ENCODE assay signal across 7 mouse cellular contexts in the genomic region with DNA sequence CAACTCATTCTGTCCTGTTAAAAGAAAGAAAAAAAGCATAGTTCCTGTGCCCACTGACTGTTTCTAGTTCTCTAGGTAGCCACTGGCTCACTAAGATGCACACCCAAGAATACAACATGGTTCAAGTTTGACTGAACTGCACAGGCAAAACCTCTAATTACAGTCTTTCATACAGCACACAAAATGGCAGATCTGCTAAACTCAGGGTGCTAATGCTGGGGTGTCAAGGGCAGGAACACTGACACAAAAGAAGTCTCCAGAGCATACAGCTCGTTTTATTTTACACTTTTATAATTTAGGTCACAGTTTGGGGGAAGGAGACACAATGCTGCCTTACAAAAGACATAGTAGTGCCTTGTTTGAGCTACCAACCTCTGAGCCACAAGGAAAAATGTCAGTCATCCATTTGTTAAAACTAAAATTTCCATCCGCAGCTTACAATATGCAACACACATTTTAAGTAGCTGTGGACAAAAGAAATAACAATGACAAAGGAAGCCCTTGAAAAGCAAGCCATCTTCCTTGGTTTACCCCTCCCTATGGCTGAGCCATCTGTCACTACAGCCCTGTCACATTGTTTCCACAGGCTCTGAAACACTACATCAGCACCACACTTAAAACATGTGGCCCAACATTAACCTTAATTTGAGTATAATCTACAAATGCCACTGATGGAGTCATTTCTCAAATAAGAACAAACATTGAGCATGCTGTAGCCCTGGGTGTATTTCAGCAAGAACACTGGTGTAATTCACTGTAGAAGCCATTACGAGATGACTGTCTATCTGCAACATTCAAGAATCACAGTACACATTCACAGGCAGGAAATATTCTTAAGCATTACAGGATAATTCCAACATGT. TPM values are rescaled to one million over a fixed set of nuclear protein-coding genes. Genes with fewer than 3 reads are reported as not detected.
A peak's percentile ranks its signal among the peaks of the same experiment; 100 is the strongest.
DNase-seq lines count a peak whose midpoint lies in the region; ATAC-seq and TF ChIP-seq lines count a peak whose summit lies in the region.

No protein-coding gene starts in this region.

- no peak for TF ChIP-seq CTCF in ES-Bruce4 (IDR thresholded peaks at IDR 0.05; ENCODE audit: low read depth, low read length)

- H3K9ac ChIP-seq in ES-Bruce4 (ENCODE audit: low read depth, poor library complexity, severe bottlenecking) (no peak overlapping the region), ES-E14 (ENCODE audit: insufficient read depth, low read depth, low read length, poor library complexity, severe bottlenecking) (no peak overlapping the region)
- peak overlapping the region; percentile 33 for H3K9ac ChIP-seq in forebrain, embryonic 12.5 days
- no peak overlapping the region for H3K9ac ChIP-seq in limb, embryonic 14.5 days (ENCODE audit: low read depth, low read length, severe bottlenecking)
- H3K9ac ChIP-seq in stomach, embryonic 15.5 days, result no peak overlapping the region

- WGBS in forebrain, embryonic 12.5 days, result 4% methylated on average over 3 of the region's 3 CpGs
- 50% methylated on average over 3 of the region's 3 CpGs for WGBS in limb, embryonic 14.5 days
- 50% methylated on average over 3 of the region's 3 CpGs for WGBS in stomach, embryonic 15.5 days

- H3K4me2 ChIP-seq in forebrain, embryonic 12.5 days, result peak overlapping the region; percentile 57
- H3K4me2 ChIP-seq in limb, embryonic 14.5 days (replicated peaks; ENCODE audit: low read depth, low read length, severe bottlenecking), result peak overlapping the region; percentile 40
- peak overlapping the region; percentile 28; the same call in 1 of the 2 replicates for H3K4me2 ChIP-seq in stomach, embryonic 15.5 days

- ATAC-seq in forebrain, embryonic 12.5 days (ENCODE audit: low FRiP score), result peak; percentile 66
- 0 out of 2 replicates have a peak, but pooled peaks have one; percentile 8 for ATAC-seq in limb, embryonic 14.5 days (ENCODE audit: low FRiP score, low read depth)
- ATAC-seq in stomach, embryonic 15.5 days (ENCODE audit: insufficient read depth, low FRiP score, low read depth), result no peak

- no peak overlapping the region for H3K4me3 ChIP-seq in ES-Bruce4 (ENCODE audit: low read depth, low read length)
- peak overlapping the region; percentile 4 to 68; a peak in 2 of 4 replicates for H3K4me3 ChIP-seq in ES-E14 (ENCODE audit: insufficient read depth in 1 of 2, low read depth in 1 of 2, low read length in 2 of 2, poor library complexity in 1 of 2, severe bottlenecking in 1 of 2)
- H3K4me3 ChIP-seq in forebrain, embryonic 12.5 days (replicated peaks), result peak overlapping the region; percentile 50
- H3K4me3 ChIP-seq in limb, embryonic 14.5 days (replicated peaks; ENCODE audit: low read length), result peak overlapping the region; percentile 28
- H3K4me3 ChIP-seq in stomach, embryonic 15.5 days (replicated peaks), result peak overlapping the region; percentile 29

- H3K27me3 ChIP-seq in ES-Bruce4 (ENCODE audit: control insufficient read depth, insufficient read depth, low read length, poor library complexity, severe bottlenecking), result no peaks in the 10 kb centered on the region
- H3K27me3 ChIP-seq in forebrain, embryonic 12.5 days, result no peaks in the 10 kb centered on the region
- no peaks in the 10 kb centered on the region for H3K27me3 ChIP-seq in limb, embryonic 14.5 days (ENCODE audit: control insufficient read depth, insufficient read depth, low read length)
- H3K27me3 ChIP-seq in stomach, embryonic 15.5 days (replicated peaks), result no peaks in the 10 kb centered on the region

- H3K4me1 ChIP-seq in ES-Bruce4 (ENCODE audit: control insufficient read depth, insufficient read depth, low read length) (no peaks in the 10 kb centered on the region), ES-E14 (ENCODE audit: control insufficient read depth in 2 of 2, insufficient read depth in 2 of 2, low read length in 2 of 2, poor library complexity in 1 of 2) (peaks cover 0 to 6% of the 10 kb centered on the region in 2 experiments; a peak in 1 of 4 replicates)
- H3K4me1 ChIP-seq in forebrain, embryonic 12.5 days, result peaks cover 20% of the 10 kb centered on the region
- H3K4me1 ChIP-seq in limb, embryonic 14.5 days (ENCODE audit: control insufficient read depth, insufficient read depth, low read length), result 0 out of 2 replicates have a peak, but pooled peaks cover 7% of the 10 kb centered on the region
- H3K4me1 ChIP-seq in stomach, embryonic 15.5 days, result 0 out of 2 replicates have a peak, but pooled peaks cover 3% of the 10 kb centered on the region

- no peak for TF ChIP-seq EP300 in ES-Bruce4 (IDR thresholded peaks at IDR 0.05; ENCODE audit: insufficient read depth, low read depth, low read length)

- in situ Hi-C loops in ES-E14 (cut with MboI; ENCODE audit: low sequenced_read_pairs in 2 of 2, unreplicated experiment in 2 of 2), result no loop called here

- DNase-seq in ES-E14 (ENCODE audit: low read depth, low spot score), result no peak
- DNase-seq in limb, embryonic 14.5 days (ENCODE audit: low spot score), result no peak
- no peak for DNase-seq in testis, postnatal 10 days (ENCODE audit: low spot score)
- DNase-seq in ovary, adult 18-20 months (ENCODE audit: low spot score), result no peak

- no peaks in the 10 kb centered on the region for H3K9me3 ChIP-seq in ES-Bruce4 (replicated peaks; ENCODE audit: control insufficient read depth, insufficient read depth, low read length, poor library complexity, severe bottlenecking)
- no peaks in the 10 kb centered on the region for H3K9me3 ChIP-seq in ES-E14 (ENCODE audit: control insufficient read depth, insufficient read depth, low read depth, low read length)
- H3K9me3 ChIP-seq in forebrain, embryonic 12.5 days, result no peaks in the 10 kb centered on the region
- H3K9me3 ChIP-seq in limb, embryonic 14.5 days (ENCODE audit: control insufficient read depth, low read length), result no peaks in the 10 kb centered on the region
- no peaks in the 10 kb centered on the region for H3K9me3 ChIP-seq in stomach, embryonic 15.5 days

- H3K27ac ChIP-seq in ES-Bruce4 (ENCODE audit: insufficient read depth, low read length), result peak overlapping the region; percentile 76
- no peak overlapping the region for H3K27ac ChIP-seq in ES-E14 (ENCODE audit: insufficient read depth, low read depth, low read length, poor library complexity, severe bottlenecking)
- H3K27ac ChIP-seq in forebrain, embryonic 12.5 days, result peak overlapping the region; percentile 93
- H3K27ac ChIP-seq in limb, embryonic 14.5 days (replicated peaks; ENCODE audit: low read depth, low read length), result peak overlapping the region; percentile 67
- peak overlapping the region; percentile 74 for H3K27ac ChIP-seq in stomach, embryonic 15.5 days

- no peak for TF ChIP-seq POLR2A in ES-Bruce4 (IDR thresholded peaks at IDR 0.05; ENCODE audit: insufficient read depth, low read length)
- TF ChIP-seq POLR2A in limb, embryonic 14.5 days (IDR thresholded peaks at IDR 0.05; ENCODE audit: borderline replicate concordance, extremely low read depth, insufficient read depth, insufficient read length), result no peak

- no peaks in the 10 kb centered on the region for H3K36me3 ChIP-seq in ES-Bruce4 (ENCODE audit: control insufficient read depth, insufficient read depth, low read length, poor library complexity, severe bottlenecking)
- no peaks in the 10 kb centered on the region for H3K36me3 ChIP-seq in ES-E14 (ENCODE audit: control insufficient read depth, insufficient read depth, low read length, poor library complexity, severe bottlenecking)
- no peaks in the 10 kb centered on the region for H3K36me3 ChIP-seq in forebrain, embryonic 12.5 days (replicated peaks)
- no peaks in the 10 kb centered on the region for H3K36me3 ChIP-seq in limb, embryonic 14.5 days (ENCODE audit: control insufficient read depth, insufficient read depth, low read length)
- no peaks in the 10 kb centered on the region for H3K36me3 ChIP-seq in stomach, embryonic 15.5 days

TF ChIP-seq in ES-E14, 5 proteins besides CTCF, POLR2A, EP300 and RAD21:
- TF ChIP-seq ZC3H11A (IDR thresholded peaks at IDR 0.05; ENCODE audit: borderline replicate concordance, low read depth, low read length) (no peak), MAFK (IDR thresholded peaks at IDR 0.05; ENCODE audit: insufficient read depth, low read depth, low read length) (no peak), CHD2 (IDR thresholded peaks at IDR 0.05; ENCODE audit: low read depth, low read length) (no peak), HCFC1 (IDR thresholded peaks at IDR 0.05; ENCODE audit: borderline replicate concordance, insufficient read depth, low read length) (no peak), ZNF384 (IDR thresholded peaks at IDR 0.05; ENCODE audit: low read depth, low read length) (no peak)

RNA-seq across cellular contexts. Expression of a gene that starts 41.1 kb away (rescaled TPM):
- polyA plus RNA-seq in ES-Bruce4 (2011; ENCODE audit: insufficient read depth, insufficient read length, low read depth, missing spikeins), result 15.7 and 16.6 TPM in 2 replicates
- 34.9 and 45.2 TPM in 2 replicates for total RNA-seq in ES-E14 (2012; rRNA removed)
- polyA plus RNA-seq in forebrain, embryonic 12.5 days (2016; fragmentation: Nextera tagmentation; extraction: Ambion mirVana), result 27.2 and 27.8 TPM in 2 replicates
- polyA plus RNA-seq in limb, embryonic 14.5 days (2012; rRNA removed), result 2.7 and 2.8 TPM in 2 replicates
- 6.0 and 6.6 TPM in 2 replicates for polyA plus RNA-seq in limb, embryonic 14.5 days (2014; fragmentation: Nextera tagmentation; extraction: Ambion mirVana)
- polyA plus RNA-seq in stomach, embryonic 15.5 days (2015; fragmentation: Nextera tagmentation; extraction: Ambion mirVana), result 13.2 and 13.5 TPM in 2 replicates
